Mouse (Mus musculus) cortical plate, adult 2 months (tissue): ENCODE measurements around the gene Mllt1.

Experiments
- CTCF ChIP-seq: fragments of 200-500 bp; IDR thresholded peaks from 2 replicates; pipeline ENCODE4 v1.5.1; 2011; ENCODE audit warnings: mild to moderate bottlenecking, control low read depth, low read length; ENCODE audit not compliant: insufficient read depth; ENCODE audit errors: extremely low read depth
- POLR2A ChIP-seq: fragments of 200-500 bp; IDR thresholded peaks from 2 replicates; pipeline ENCODE4 v1.6.1; 2011; ENCODE audit warnings: mild to moderate bottlenecking, low read length, control low read depth; ENCODE audit not compliant: insufficient read depth; ENCODE audit errors: extremely low read depth

DNA sequence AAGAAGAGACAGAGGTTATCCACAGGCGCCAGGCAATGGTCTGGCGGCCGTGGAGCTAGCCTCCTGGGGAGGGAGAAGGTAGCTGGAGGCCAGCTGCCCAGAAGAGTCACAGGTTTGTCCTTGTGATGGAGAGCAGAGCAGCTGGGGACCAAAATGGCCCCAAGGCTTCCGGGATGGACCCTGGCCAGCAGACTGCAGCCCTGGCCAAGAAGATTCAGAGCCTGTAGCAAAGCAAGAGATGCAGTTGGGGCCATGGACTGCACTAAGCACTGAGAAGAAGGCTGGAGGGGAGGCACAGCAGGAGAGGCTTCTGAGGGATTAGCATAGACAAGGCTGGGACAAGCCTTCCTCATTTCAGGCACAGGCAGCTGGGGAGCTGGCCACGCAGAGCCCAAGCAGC is 32.5 kb downstream of the Mllt1 start:
- TF ChIP-seq CTCF, result no peak
- TF ChIP-seq POLR2A, result no peak
